Mouse (Mus musculus): ENCODE data around the gene Prr22. TPM values are rescaled to one million over a fixed set of nuclear protein-coding genes. Genes with fewer than 3 reads are reported as not detected.

Prr22 gene
- polyA plus RNA-seq, 1 experiment: 1.9 TPM

- no peak overlapping the region for H3K4me3 ChIP-seq (ENCODE audit: insufficient read depth, low read depth, low read length)
- DNase-seq: no peak
- TF ChIP-seq CTCF (conservative IDR thresholded peaks at IDR 0.05; ENCODE audit: insufficient read depth, insufficient read length, low read depth, low read length) (no peak), POLR2A (IDR thresholded peaks at IDR 0.05; ENCODE audit: low read depth, low read length) (no peak)
- H3K4me1 ChIP-seq (ENCODE audit: control insufficient read depth, insufficient read depth, low read length): 0 out of 2 replicates have a peak, but pooled peaks cover 7% of the 10 kb centered on the region
- H3K36me3 ChIP-seq (ENCODE audit: control insufficient read depth, insufficient read depth, low read length): no peaks in the 10 kb centered on the region
- WGBS: 86% methylated on average over 1 of the region's 1 CpGs
- H3K27me3 ChIP-seq (replicated peaks; ENCODE audit: control insufficient read depth, insufficient read depth, low read length): no peaks in the 10 kb centered on the region
- no peak overlapping the region for H3K27ac ChIP-seq (ENCODE audit: insufficient read depth, low read depth, low read length)
These were observed 35.7 kb downstream of the Prr22 start for GRCm38 (mm10) chr17:56805784-56806183.

GRCm38 (mm10) chr17:56808518-56808917 lies 38.5 kb downstream of the Prr22 start:
- peak; percentile 100 for TF ChIP-seq CTCF (conservative IDR thresholded peaks at IDR 0.05; ENCODE audit: insufficient read depth, insufficient read length, low read depth, low read length)
- no peak for TF ChIP-seq POLR2A (IDR thresholded peaks at IDR 0.05; ENCODE audit: low read depth, low read length)
- Histone ChIP-seq H3K27ac (ENCODE audit: insufficient read depth, low read depth, low read length) (no peak overlapping the region), H3K27me3 (replicated peaks; ENCODE audit: control insufficient read depth, insufficient read depth, low read length) (no peaks in the 10 kb centered on the region), H3K4me1 (ENCODE audit: control insufficient read depth, insufficient read depth, low read length) (0 out of 2 replicates have a peak, but pooled peaks cover 7% of the 10 kb centered on the region), H3K36me3 (ENCODE audit: control insufficient read depth, insufficient read depth, low read length) (no peaks in the 10 kb centered on the region), H3K4me3 (ENCODE audit: insufficient read depth, low read depth, low read length) (no peak overlapping the region)
- WGBS: 7% methylated on average over 9 of the region's 9 CpGs
- peak; percentile 75 for DNase-seq

GRCm38 (mm10) chr17:56810245-56810644 lies 40.2 kb downstream of the Prr22 start:
- H3K36me3 ChIP-seq (ENCODE audit: control insufficient read depth, insufficient read depth, low read length): no peaks in the 10 kb centered on the region
- H3K27me3 ChIP-seq (replicated peaks; ENCODE audit: control insufficient read depth, insufficient read depth, low read length): no peaks in the 10 kb centered on the region
- H3K4me3 ChIP-seq (ENCODE audit: insufficient read depth, low read depth, low read length): no peak overlapping the region
- H3K27ac ChIP-seq (ENCODE audit: insufficient read depth, low read depth, low read length): peak overlapping the region; percentile 10; the same call in 1 of the 2 replicates
- 5% methylated on average over 3 of the region's 3 CpGs for WGBS
- H3K4me1 ChIP-seq (ENCODE audit: control insufficient read depth, insufficient read depth, low read length): 0 out of 2 replicates have a peak, but pooled peaks cover 7% of the 10 kb centered on the region
- TF ChIP-seq CTCF (conservative IDR thresholded peaks at IDR 0.05; ENCODE audit: insufficient read depth, insufficient read length, low read depth, low read length) (no peak), POLR2A (IDR thresholded peaks at IDR 0.05; ENCODE audit: low read depth, low read length) (no peak)
- DNase-seq: peak; percentile 87

GRCm38 (mm10) chr17:56814316-56815056 lies 44.4 kb downstream of the Prr22 start:
- Histone ChIP-seq H3K4me3 (ENCODE audit: insufficient read depth, low read depth, low read length) (no peak overlapping the region), H3K4me1 (ENCODE audit: control insufficient read depth, insufficient read depth, low read length) (0 out of 2 replicates have a peak, but pooled peaks cover 7% of the 10 kb centered on the region), H3K27me3 (replicated peaks; ENCODE audit: control insufficient read depth, insufficient read depth, low read length) (no peaks in the 10 kb centered on the region), H3K36me3 (ENCODE audit: control insufficient read depth, insufficient read depth, low read length) (no peaks in the 10 kb centered on the region), H3K27ac (ENCODE audit: insufficient read depth, low read depth, low read length) (no peak overlapping the region)
- DNase-seq: peak; percentile 67
- TF ChIP-seq CTCF (conservative IDR thresholded peaks at IDR 0.05; ENCODE audit: insufficient read depth, insufficient read length, low read depth, low read length): no peak
- TF ChIP-seq POLR2A (IDR thresholded peaks at IDR 0.05; ENCODE audit: low read depth, low read length): no peak
- 23% methylated on average over 24 of the region's 24 CpGs for WGBS

GRCm38 (mm10) chr17:56815057-56815345 lies 45.0 kb downstream of the Prr22 start:
- no peak overlapping the region for H3K27ac ChIP-seq (ENCODE audit: insufficient read depth, low read depth, low read length)
- no peaks in the 10 kb centered on the region for H3K27me3 ChIP-seq (replicated peaks; ENCODE audit: control insufficient read depth, insufficient read depth, low read length)
- no peak for DNase-seq
- 80% methylated on average over 3 of the region's 3 CpGs for WGBS
- TF ChIP-seq POLR2A (IDR thresholded peaks at IDR 0.05; ENCODE audit: low read depth, low read length) (no peak), CTCF (conservative IDR thresholded peaks at IDR 0.05; ENCODE audit: insufficient read depth, insufficient read length, low read depth, low read length) (no peak)
- H3K4me3 ChIP-seq (ENCODE audit: insufficient read depth, low read depth, low read length): no peak overlapping the region
- H3K36me3 ChIP-seq (ENCODE audit: control insufficient read depth, insufficient read depth, low read length): no peaks in the 10 kb centered on the region
- 0 out of 2 replicates have a peak, but pooled peaks cover 6% of the 10 kb centered on the region for H3K4me1 ChIP-seq (ENCODE audit: control insufficient read depth, insufficient read depth, low read length)

- Histone ChIP-seq H3K27ac (ENCODE audit: insufficient read depth, low read depth, low read length) (no peak overlapping the region), H3K36me3 (ENCODE audit: control insufficient read depth, insufficient read depth, low read length) (no peaks in the 10 kb centered on the region), H3K4me3 (ENCODE audit: insufficient read depth, low read depth, low read length) (peak overlapping the region; percentile 32; the same call in 1 of the 2 replicates), H3K27me3 (replicated peaks; ENCODE audit: control insufficient read depth, insufficient read depth, low read length) (no peaks in the 10 kb centered on the region), H3K4me1 (ENCODE audit: control insufficient read depth, insufficient read depth, low read length) (no peaks in the 10 kb centered on the region)
- peak; percentile 34 for DNase-seq
- TF ChIP-seq POLR2A (IDR thresholded peaks at IDR 0.05; ENCODE audit: low read depth, low read length) (no peak), CTCF (conservative IDR thresholded peaks at IDR 0.05; ENCODE audit: insufficient read depth, insufficient read length, low read depth, low read length) (no peak)
- whole genome bisulfite sequencing: 43% methylated on average over 11 of the region's 11 CpGs
These were observed 48.1 kb downstream of the Prr22 start for GRCm38 (mm10) chr17:56818067-56818636.

GRCm38 (mm10) chr17:56819032-56819545 lies 49.0 kb downstream of the Prr22 start:
- H3K27me3 ChIP-seq (replicated peaks; ENCODE audit: control insufficient read depth, insufficient read depth, low read length): no peaks in the 10 kb centered on the region
- no peak for TF ChIP-seq CTCF (conservative IDR thresholded peaks at IDR 0.05; ENCODE audit: insufficient read depth, insufficient read length, low read depth, low read length)
- TF ChIP-seq POLR2A (IDR thresholded peaks at IDR 0.05; ENCODE audit: low read depth, low read length): no peak
- H3K27ac ChIP-seq (ENCODE audit: insufficient read depth, low read depth, low read length): no peak overlapping the region
- no peaks in the 10 kb centered on the region for H3K36me3 ChIP-seq (ENCODE audit: control insufficient read depth, insufficient read depth, low read length)
- WGBS: 83% methylated on average over 6 of the region's 6 CpGs
- H3K4me3 ChIP-seq (ENCODE audit: insufficient read depth, low read depth, low read length): no peak overlapping the region
- no peak for DNase-seq
- no peaks in the 10 kb centered on the region for H3K4me1 ChIP-seq (ENCODE audit: control insufficient read depth, insufficient read depth, low read length)

Data from kidney, adult 2 months (tissue).